Mouse (Mus musculus): ENCODE results near the gene Dynll2.

DNA sequence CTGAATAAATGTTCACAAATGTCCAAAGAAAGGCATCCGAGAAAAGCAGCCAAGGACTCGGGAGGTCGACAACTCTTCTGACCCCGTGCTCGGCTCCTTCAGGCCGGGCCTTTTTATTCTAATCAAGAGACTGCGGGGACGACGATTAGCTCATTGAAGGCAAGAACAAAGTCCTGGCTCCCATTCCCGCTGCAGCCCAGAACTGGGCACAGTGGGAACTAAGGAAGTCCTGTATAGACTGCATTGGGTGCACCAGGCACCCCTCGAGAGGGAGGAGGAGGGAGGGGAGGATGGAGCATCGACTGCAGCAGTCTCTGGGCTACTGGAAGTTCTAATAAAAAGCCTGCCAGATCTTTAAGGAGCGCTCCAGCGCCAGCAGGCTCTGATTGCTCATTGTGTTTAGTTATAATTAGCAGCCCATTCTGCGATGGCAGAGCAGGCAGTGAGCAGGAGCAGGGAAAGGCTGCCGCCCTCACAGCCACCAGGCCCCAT is 40.9 kb upstream of the Dynll2 start:
- TF ChIP-seq CTCF (IDR thresholded peaks at IDR 0.05; ENCODE audit: low read depth, low read length) (no peak), POLR2A (IDR thresholded peaks at IDR 0.05; ENCODE audit: borderline replicate concordance, low read depth, low read length) (no peak)
